Mouse (Mus musculus): ENCODE measurements around the gene Itga4.

GRCm38 (mm10) chr2:79237216-79237615 is 18.0 kb upstream of the Itga4 start:
- TF ChIP-seq POLR2A (IDR thresholded peaks at IDR 0.05; ENCODE audit: low read depth, low read length) (no peak), CTCF (conservative IDR thresholded peaks at IDR 0.05; ENCODE audit: insufficient read depth, insufficient read length, low read depth, low read length) (no peak)

All from kidney, adult 2 months (tissue).